Mouse (Mus musculus) adrenal gland, adult 2 months (tissue): ENCODE data around the gene Map4k4. TPM values are rescaled to one million over a fixed set of nuclear protein-coding genes. Genes with fewer than 3 reads are reported as not detected.

Experiments
- DNase-seq: peaks from one replicate; pipeline ENCODE4 v3.0.0; 2021
- polyA plus RNA-seq: library from polyadenylated mRNA; depleted of rRNA; stranded (reverse); fragments of >200 nt; gene quantifications from 2 replicates; pipeline ENCODE4 v1.2.3, GENCODE M21; 2012
- total RNA-seq, 2 experiments: library from RNA; stranded (reverse); gene quantifications; 2 replicates each; pipeline ENCODE4 v1.2.3; 2021

Map4k4 gene
- total and polyA plus RNA-seq, 3 experiments: 44.9 to 127 (median 97.5) TPM

DNA sequence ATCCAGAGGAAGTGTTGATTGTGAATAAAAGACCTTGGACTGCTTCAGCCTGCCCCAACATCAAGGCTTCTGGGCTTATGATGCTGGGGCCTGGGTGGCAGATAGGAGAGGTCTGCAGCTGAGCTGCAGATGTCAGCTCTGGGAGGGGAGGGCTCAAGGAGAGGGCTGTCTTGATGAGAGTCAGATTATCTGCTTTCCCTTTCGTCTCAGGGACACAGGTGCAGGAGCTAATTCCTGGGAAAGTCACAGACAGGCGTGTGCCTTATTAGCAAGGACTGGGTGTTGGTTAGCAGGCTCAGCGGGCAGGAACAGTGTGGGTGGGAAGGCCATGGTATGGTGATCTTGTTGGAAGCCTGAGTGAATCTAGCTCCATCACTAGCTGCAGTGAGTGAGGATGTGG lies 63.1 kb downstream of the Map4k4 start:
- DNase-seq: no peak

DNA sequence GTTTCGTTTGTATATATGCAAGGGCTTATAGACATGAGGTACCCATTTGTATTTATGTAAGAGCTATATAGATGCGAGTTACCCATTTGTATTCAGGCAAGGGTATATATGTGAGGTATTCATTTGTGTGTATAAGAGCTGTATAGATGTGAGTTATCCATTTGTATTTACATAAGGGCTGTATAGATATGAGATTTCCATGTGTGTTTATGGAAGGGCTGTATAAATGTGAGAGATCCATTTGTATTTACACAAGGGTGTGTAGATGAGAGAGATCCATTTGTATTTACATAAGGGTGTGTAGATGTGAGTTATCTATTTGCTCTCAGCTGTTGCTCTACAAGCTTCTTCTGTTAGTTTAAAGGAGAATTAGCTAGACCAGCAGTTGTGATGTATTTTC lies 63.7 kb downstream of the Map4k4 start:
- no peak for DNase-seq

DNA sequence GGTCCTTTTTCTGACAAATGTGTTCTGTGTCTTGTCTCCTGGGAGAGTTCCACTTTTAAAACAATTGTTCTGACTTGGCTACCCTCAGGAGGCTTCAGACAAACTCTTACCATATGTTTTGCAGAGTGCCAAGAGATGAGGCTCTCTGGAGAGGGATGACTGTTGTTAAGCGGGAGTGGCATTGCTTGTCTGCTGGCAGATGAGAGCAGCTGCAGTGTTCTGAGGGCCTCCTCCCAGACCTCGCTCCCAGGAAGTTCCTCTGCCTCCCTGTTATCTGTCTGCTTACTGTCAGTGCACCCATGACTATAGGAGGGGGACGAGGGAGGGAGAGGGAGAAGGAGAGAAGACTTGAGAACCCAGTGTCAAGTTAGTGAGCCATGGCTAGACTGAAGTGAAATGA lies 64.7 kb downstream of the Map4k4 start:
- DNase-seq: no peak

DNA sequence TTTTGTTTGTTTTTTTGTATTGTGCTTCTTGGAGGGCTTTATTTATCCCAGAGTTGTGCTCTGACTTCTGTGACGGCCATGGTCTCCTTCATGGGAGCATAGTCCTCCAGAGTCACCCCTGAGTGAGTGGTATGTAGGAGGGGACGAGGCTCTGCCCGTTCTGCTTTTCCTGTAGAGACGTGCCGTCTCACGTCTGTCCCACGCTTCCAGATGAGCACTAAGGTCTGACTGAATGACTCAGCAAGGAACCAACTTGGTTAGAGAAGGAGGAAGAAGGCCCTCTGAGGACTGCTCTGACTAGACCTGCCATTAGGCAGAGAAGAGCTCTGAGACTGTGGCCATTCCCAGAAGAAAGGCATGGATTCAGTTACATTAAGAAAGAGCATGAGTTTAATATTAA lies 68.3 kb downstream of the Map4k4 start:
- DNase-seq: no peak

DNA sequence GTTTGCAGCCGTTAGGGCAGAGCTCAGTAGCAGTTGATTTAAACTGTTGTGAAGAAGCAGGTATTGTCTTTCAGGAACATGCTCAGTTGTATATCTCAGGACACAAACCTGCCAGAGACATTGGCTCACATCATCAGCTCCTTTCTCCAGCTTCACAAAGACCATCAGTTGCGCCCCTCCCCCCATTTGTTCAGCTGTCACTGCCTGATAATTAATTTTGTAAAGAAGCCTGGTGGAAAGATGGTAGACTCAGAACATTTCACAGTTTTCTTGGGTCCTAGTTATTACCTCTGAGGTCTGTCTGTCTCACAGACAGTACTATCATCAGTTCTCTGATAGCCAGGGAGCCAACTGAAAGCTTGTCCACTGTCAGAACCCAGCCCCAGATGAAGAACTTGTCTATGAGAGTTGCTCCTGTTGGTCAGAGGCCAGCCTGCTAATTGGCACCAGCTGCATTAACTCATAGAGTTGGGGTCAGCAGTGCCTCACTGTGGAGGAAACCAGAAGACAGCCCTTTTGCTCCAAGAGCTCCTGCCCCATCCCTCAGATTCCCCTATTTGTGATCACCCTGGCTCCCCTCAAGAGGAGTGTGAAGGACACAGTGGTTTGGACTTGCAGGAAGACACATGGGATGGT lies 69.2 kb downstream of the Map4k4 start:
- no peak for DNase-seq

DNA sequence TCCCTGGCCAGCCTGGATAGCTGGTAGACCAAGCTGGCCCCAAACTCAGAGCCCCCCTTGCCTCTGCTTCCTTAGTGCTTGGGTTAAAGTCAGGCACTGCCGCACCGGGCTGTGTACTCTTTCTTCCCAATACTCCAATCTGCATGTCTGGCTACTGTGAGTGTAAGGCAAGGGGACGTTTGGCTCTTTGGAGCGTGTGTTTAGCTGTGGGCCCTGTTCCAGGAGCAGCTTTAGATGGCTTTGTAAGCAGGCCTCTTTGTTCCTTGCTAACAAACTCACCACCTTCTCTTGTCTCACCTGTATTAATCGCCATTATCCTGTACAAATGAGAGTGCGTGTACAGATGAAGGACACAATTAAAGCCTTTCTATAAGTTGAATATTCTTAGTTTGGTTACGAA lies 71.7 kb downstream of the Map4k4 start:
- DNase-seq: no peak

DNA sequence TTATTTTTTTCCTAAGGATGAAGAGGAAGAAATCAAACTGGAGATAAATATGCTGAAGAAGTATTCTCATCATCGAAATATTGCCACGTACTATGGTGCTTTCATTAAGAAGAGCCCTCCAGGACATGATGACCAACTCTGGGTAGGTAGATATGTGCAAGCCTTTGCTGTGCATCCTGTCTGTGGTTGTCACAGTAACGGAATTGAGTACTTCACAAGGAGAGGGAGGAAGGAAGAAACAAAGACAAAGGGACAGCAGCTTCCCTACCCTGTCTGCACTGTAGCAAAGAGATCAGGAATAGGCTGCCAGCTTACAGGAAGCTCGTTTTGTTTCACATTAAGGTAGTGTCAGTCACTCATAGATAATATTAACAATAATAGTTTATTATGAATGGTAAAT lies 73.2 kb downstream of the Map4k4 start:
- DNase-seq: no peak

DNA sequence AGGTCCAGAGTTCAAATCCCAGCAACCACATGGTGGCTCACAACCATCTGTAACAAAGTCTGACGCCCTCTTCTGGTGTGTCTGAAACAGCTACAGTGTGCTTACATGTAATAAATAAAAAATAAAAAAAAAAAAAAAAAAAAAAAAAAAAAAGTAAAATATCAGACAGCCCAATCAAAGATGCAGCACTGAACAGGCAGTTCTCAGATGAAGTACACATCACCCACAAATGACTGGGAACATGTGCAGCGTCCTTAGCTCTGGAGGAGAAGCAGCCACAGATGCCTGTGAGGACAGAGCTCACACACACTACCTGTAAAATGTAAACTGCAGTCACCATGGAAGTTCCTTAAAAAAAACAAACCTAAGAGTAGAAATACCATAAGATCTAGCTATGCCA lies 74.3 kb downstream of the Map4k4 start:
- DNase-seq: no peak

DNA sequence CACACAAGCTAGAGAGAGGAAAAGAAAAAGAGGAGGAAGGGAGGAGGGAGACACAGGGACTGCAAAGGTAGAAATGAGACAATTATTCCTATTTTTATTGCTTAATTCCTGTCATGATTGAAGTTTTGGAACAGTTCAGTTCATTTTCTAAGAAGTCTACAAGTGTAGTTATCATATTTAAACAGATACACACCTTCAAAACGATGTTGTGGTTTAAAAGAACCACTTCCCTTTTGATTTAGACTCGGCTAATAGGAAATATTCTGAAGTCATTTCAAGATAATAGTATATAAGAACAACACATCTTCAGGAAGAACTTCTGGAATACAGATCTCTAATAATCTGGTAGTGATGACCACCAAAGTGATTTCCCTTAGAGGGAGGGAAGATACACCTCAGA lies 75.4 kb downstream of the Map4k4 start:
- no peak for DNase-seq

DNA sequence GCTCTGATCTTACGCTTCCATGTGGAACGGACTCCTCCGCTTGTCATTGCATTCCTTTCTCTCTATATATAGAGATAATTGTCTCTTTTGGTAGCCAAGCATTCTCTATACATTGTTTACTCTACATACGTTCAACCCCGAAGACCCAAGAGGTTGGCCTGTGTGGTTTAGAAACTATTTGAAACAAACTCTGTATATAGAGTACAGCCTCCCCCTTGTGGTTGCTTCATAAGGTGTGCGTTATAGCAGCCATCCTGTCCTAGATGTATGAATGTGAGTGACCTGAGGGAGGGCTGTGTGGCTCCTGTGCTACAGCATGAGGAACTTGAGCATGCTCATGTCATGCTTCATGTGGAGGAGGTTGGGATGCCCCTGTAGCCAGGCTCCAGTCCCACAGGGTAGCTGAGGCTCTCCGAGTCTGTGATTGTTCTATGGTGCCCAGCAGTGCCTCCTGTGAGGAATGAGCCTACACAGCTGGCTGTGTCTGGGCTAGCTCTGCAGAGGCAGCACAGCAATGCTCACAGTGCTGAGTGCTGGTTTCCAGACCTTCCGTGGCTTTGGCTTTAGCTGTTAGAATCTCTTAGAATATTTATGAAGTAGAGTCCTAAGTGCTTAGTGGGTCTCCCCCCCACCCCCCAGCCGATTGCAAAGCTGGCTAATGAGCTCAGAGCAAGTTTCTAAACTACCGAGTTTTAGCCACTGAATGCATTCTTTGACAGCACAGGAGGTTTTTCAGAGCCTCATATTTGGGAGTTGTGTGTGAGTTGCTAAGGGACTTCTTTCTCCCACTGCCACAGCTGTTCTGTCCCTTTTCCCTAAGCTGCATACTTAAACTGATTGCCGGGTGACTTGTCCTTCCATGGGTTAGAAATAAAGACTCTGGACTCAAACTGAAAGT lies 76.4 kb downstream of the Map4k4 start:
- no peak for DNase-seq

DNA sequence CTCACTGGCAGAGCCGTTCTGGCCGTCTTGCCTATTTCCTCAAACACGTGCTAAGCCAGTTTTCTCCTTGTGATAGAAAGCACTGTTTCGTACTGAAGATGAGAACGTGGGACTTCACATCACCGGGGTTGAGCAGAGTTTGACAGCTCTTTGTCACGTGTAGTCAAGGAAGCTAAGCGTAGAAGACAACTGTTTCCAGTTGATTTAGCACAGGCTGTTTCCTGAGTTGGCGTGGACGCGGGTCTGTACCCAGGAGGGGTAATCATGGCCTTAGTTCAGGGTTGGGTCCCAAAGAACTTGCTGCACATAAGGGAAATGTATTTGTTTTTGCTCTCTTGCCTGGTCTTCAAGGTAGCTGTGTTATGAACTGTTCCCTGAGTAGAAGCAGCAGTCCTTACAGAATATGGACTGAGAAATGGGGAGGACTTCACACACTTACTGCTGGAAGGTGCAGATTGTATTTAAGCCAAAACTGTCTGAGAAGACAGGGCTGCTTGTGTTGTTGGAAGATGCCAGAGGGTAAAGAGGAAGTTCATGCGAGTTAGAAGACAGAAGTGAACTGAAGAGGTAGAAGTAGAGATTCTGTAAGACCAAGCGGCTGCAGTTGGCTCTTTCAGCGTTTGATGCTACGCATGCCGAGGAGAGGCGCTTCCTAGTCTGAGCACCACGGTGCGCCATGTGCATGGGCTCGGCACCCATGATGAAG lies 78.2 kb downstream of the Map4k4 start:
- no peak for DNase-seq

DNA sequence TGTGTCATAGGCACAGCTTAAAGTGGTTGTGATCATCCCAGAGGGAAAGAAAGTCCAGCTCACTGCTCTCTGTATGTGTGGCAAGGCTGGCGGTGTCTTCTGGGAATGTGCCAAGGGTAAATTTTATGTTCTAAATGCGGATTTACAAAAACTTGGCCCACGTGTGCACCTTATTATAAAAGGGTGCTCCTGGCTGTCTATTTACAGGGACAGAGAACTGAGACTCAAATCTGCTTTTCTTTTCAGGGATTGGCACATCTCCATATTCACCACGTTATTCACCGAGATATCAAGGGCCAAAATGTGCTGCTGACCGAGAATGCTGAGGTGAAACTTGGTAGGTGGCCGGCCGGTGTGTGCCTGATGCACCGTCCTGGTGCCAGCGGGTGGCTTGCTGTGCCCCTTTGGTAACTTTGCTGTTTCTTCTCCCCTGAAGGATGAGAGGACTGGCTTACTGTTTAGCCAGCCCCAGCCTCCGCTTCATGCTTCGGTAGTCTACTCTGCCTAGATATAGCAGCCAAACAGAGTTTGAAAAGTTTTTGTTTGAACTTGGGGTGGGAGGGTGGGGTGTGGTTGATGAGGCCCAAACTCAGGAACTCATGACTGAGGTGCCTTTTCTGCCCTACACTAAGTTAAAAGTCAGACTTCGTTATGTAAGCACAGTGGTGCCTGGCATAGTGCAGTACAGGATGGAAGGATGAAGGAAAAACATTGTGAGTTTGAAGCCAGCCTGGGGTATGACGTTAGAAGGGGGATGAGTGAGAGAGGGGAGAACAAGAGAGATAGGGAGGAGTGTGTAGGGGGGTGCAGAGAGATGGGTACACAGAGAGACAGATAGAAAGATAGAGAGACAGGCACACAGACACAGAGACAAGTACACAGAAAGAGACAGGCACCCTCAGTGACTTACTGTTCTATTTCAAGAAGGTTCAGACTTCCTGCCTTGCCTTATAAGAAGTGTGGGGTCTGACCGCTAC lies 79.9 kb downstream of the Map4k4 start:
- no peak for DNase-seq

DNA sequence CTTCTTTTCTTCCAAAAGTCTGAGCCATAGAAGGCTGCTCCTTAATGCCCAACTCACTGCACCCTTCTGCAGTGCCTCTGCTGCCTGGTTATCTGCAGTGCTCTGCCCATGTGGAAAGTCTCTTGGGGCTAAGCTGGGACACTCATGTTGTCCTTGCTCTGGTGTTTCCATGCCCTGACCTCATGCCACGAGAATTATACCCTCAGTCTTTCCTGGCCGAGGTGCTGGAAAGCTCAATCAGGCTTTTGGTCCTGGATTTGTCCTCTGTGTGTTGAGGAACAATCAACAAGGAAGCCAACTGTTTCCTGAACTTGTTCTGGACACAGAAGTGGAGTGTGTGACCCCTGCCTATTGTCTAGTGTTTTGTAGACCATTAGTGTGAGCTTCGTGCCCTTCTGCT lies 81.3 kb downstream of the Map4k4 start:
- DNase-seq: peak; percentile 23

DNA sequence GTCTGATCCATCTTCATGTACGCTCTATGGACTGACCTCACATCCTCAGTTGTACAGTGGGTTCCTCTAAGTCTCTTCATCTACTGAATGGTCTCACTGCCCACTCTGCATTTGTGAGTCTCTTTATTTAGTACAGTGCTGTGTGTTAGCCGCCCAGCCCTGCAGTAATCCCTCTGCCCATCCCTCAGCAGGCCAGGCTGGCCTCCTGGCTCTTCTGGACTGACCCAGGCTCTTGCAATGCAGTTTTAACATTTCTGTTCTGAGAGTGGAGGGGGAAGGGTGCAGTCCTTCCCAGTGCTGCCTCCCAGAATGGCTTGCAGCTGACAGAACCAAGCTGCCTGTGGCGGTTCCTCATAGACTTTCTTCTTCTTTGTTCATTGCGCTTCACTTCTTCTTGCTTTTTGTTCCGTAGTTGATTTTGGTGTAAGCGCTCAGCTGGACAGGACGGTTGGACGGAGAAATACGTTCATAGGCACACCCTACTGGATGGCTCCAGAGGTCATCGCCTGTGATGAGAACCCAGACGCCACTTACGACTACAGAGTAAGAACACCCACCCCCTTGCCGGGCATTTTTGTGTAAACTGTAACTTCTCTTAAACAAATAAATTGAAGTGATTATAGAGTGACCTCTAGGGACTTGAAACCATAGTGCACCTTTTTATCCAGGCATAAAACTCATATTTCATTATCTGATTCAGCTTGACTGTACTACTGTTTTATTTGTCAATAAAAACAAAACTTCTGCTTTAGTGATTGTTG lies 82.2 kb downstream of the Map4k4 start:
- DNase-seq: no peak

DNA sequence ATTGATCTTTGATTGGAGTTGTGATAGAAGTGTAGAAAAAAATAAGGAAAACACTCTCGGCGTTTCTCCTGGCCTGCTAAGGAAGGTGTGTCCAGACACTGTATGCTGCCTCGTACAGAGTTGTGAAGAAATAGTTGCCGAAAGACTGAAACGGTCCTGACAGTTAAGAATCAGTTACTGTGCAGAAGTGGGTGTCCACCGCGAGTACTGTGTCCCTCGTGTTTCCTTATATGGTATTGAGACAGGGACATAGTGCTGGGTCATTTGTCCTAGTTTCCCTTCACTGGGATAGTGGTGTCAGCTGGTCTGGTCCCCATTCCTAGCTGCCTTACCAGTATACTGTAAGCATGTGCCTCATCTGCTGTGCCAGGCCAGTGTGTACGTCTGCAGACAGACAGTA lies 83.6 kb downstream of the Map4k4 start:
- DNase-seq: no peak

DNA sequence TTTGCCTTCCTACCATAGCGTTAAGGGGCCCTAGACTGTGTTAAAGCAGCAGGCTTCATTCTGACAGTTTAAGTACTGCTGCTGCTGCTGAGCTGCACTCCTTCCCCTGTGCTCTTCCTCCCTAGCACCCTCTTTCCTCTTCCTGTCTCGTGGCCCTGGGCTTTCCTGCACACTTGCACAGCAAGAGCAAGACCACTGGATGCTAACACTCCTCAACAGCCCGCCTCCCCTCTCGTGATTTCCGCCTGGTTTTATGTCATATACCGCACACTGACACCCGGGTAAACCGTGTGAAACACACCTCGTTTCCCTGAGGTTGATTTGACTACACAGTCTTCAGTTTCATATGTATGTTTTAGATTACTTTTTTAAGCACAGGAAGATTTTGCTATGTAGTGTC lies 86.1 kb downstream of the Map4k4 start:
- no peak for DNase-seq

DNA sequence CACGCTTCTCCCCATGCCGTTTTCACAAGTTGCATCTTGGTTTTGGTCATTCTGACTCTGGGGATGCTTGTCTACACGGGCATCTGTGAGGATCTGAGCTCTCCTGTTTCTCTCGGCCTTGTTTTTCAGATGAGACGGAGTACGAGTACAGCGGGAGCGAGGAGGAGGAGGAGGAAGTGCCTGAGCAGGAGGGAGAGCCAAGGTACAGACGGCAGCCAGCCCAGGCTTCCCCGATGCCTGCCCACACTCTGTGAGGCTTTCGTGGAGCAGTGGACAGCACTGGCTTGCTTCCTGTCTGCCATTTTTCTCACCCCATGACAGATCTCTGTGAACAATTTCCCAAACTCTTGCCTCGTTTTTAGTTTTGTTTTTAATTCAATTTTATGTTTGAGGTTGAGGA lies 88.1 kb downstream of the Map4k4 start:
- DNase-seq: no peak

DNA sequence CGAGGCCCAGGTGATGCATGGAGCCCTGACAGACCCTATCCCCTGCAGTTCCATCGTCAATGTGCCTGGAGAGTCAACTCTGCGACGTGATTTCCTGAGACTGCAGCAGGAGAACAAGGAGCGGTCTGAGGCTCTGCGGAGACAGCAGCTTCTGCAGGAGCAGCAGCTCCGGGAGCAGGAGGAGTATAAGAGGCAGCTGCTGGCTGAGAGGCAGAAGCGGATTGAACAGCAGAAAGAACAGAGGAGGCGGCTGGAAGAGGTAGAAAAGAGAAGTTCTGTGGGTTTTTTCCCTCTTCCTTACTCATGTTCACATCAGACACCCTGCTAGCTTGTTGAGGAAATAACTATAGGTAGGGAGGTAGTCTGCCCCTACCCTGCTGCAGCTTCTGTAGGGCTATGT lies 89.3 kb downstream of the Map4k4 start:
- DNase-seq: no peak

DNA sequence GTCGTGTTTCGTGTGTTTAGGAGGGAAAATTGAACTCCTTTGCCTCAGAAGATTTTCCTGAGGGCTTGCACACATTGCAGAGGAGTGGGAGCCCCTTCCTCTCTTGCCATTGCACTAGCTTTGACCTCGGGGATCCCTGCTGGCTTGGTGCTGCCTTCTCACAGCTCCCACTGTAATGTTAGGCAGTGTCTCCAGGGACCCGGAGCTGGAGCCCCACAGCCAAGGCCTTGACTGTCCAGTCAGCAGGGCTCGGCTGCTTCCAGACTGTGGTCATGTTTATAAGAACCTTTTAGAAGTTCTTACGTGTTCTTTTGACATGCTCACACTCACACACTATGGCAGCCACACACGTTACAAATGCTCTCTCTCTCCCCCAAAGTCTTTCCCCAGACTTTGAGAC lies 93.2 kb downstream of the Map4k4 start:
- DNase-seq: no peak

DNA sequence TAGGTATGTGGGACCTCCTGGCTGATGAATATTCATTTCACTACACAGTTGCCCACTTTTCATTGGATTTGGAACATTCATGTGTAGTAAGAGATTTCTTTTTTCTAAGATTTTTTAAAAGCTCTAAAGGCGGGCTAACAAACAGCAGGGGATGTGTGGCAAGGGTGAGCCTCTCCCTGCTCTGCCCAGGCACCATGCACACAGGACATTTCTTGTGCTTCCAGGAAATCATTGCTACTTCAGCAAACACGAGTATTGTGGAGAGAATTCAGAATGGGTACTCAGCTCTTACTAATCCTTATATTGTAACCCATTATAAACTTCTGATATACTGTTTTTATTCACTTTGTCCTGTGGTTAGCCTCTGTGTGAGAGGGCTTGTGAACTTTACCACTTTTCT lies 94.9 kb downstream of the Map4k4 start:
- no peak for DNase-seq

DNA sequence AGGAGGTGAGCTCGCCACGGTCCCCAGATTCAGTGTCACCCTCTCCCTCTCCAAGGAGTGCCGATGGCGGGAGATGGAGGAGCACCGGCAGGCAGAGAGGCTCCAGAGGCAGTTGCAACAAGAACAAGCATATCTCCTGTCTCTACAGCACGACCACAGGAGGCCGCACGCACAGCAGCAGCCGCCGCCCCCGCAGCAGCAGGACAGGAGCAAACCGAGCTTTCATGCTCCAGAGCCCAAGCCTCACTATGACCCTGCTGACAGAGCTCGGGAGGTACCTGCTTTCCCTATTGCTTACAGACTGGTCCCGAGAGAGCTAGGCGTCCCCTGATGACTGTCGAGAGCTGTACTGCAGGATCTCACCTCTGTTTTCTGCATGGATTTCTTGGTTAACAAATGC lies 99.8 kb downstream of the Map4k4 start:
- DNase-seq: no peak
